Mouse (Mus musculus): Measurements from ENCODE around the gene Gm3173. TPM values are rescaled to one million over a fixed set of nuclear protein-coding genes. Genes with fewer than 3 reads are reported as not detected.

Gene Gm3173
- total RNA-seq, 2 experiments from 2014 or later: 2.0 to 3.4 TPM

Other genes starting within 250 kb of the Gm3173 start
- under 1 TPM; 0.42 to 0.50 TPM for gene Gm2974, start 248.4 kb upstream of the Gm3173 start, total RNA-seq (2021)
- not detected for gene Gm3138, start 181.4 kb upstream of the Gm3173 start, total RNA-seq (2021)
- gene Gm3149, start 113.7 kb upstream of the Gm3173 start, total RNA-seq (2021): not detected
- under 1 TPM; 0.56 to 0.59 TPM for gene 2610042L04Rik, start 96.2 kb upstream of the Gm3173 start, total RNA-seq (2021)
- not detected for gene Gm3159, start 33.5 kb upstream of the Gm3173 start, total RNA-seq (2021)
- under 1 TPM in 1 of 2 experiments, not detected in 1; 0.84 TPM for gene Gm3164, start 15.5 kb upstream of the Gm3173 start, total RNA-seq (2021)
- gene Gm3182, start 50.8 kb downstream of the Gm3173 start, total RNA-seq (2021): not detected
- gene Gm3047, start 124.4 kb downstream of the Gm3173 start, total RNA-seq (2021): not detected
- under 1 TPM; 0.48 to 0.56 TPM for gene Gm8159, start 201.4 kb downstream of the Gm3173 start, total RNA-seq (2021)
- gene Gm3239, start 233.2 kb downstream of the Gm3173 start, total RNA-seq (2021): under 1 TPM; 0.54 to 0.57 TPM